Mouse (Mus musculus) cerebellum, adult 2 months (tissue): ENCODE results near the gene Ntm.

Experiments used
- CTCF ChIP-seq: fragments of 200-500 bp; IDR thresholded peaks from 2 replicates; pipeline ENCODE4 v1.5.1; 2011; ENCODE audit warnings: low read depth, mild to moderate bottlenecking, control low read depth, low read length, moderate library complexity, borderline replicate concordance; ENCODE audit not compliant: insufficient read depth
- POLR2A ChIP-seq: fragments of 200-500 bp; IDR thresholded peaks from 2 replicates; pipeline ENCODE4 v1.6.1; 2011; ENCODE audit warnings: low read length, control low read depth, borderline replicate concordance; ENCODE audit not compliant: insufficient read depth

- no peak for TF ChIP-seq CTCF
- TF ChIP-seq POLR2A = no peak
Observed at GRCm38 (mm10) chr9:29650266-29650665, 312.7 kb downstream of the Ntm start.
